Mouse (Mus musculus): Measurements from ENCODE around the gene Lrp5. TPM values are rescaled to one million over a fixed set of nuclear protein-coding genes. Genes with fewer than 3 reads are reported as not detected.
A peak's percentile ranks its signal among the peaks of the same experiment; 100 is the strongest.

The Lrp5 gene
- 3.2 and 3.8 TPM in 2 replicates for polyA plus RNA-seq (2014; fragmentation: Nextera tagmentation; extraction: Ambion mirVana)

GRCm38 (mm10) chr19:3686215-3686894, at the start of gene Lrp5:
TSS of gene Lrp5 (minus strand) at chr19:3686564.
- Histone ChIP-seq H3K4me1 (ENCODE audit: control insufficient read depth, insufficient read depth, low read length) (peaks cover 15% of the 10 kb centered on the region), H3K27me3 (ENCODE audit: control insufficient read depth, insufficient read depth, low read length) (no peaks in the 10 kb centered on the region; the same call in 1 of the 2 replicates), H3K4me3 (ENCODE audit: low read depth, low read length) (peak within 1 kb of the TSS; percentile 94), H3K36me3 (ENCODE audit: control insufficient read depth, insufficient read depth, low read length) (no peaks in the 10 kb centered on the region), H3K27ac (ENCODE audit: low read depth, low read length) (no peak within 1 kb of the TSS), H3K4me2 (ENCODE audit: low read depth) (peak within 1 kb of the TSS; percentile 94), H3K9me3 (ENCODE audit: control insufficient read depth, low read length) (no peaks in the 10 kb centered on the region), H3K9ac (ENCODE audit: low read length) (peak within 1 kb of the TSS; percentile 86)
- 1% methylated on average over 58 of the region's 83 CpGs for WGBS
- no peak for ATAC-seq (ENCODE audit: insufficient read depth, low FRiP score, low TSS enrichment)
- DNase-seq (ENCODE audit: low spot score) = peak; percentile 50

- 91% methylated on average over 3 of the region's 3 CpGs for WGBS
- no peak overlapping the region for H3K4me2 ChIP-seq (ENCODE audit: low read depth)
- ATAC-seq (ENCODE audit: insufficient read depth, low FRiP score, low TSS enrichment) = no peak
Observed at GRCm38 (mm10) chr19:3736001-3736400, 49.6 kb upstream of the Lrp5 start.

GRCm38 (mm10) chr19:3730781-3731646, 44.6 kb upstream of the Lrp5 start:
- Histone ChIP-seq H3K4me3 (ENCODE audit: low read depth, low read length) (no peak overlapping the region), H3K4me1 (ENCODE audit: control insufficient read depth, insufficient read depth, low read length) (no peaks in the 10 kb centered on the region), H3K4me2 (ENCODE audit: low read depth) (no peak overlapping the region), H3K27me3 (ENCODE audit: control insufficient read depth, insufficient read depth, low read length) (no peaks in the 10 kb centered on the region), H3K9me3 (ENCODE audit: control insufficient read depth, low read length) (no peaks in the 10 kb centered on the region), H3K36me3 (ENCODE audit: control insufficient read depth, insufficient read depth, low read length) (no peaks in the 10 kb centered on the region), H3K27ac (ENCODE audit: low read depth, low read length) (no peak overlapping the region), H3K9ac (ENCODE audit: low read length) (no peak overlapping the region)
- no peak for DNase-seq (ENCODE audit: low spot score)
- WGBS = 86% methylated on average over 7 of the region's 7 CpGs
- ATAC-seq (ENCODE audit: insufficient read depth, low FRiP score, low TSS enrichment) = no peak

More at GRCm38 (mm10) chr19:3736001-3736400, 49.6 kb upstream of the Lrp5 start:
- H3K4me1 ChIP-seq (ENCODE audit: control insufficient read depth, insufficient read depth, low read length) = no peaks in the 10 kb centered on the region
- H3K36me3 ChIP-seq (ENCODE audit: control insufficient read depth, insufficient read depth, low read length) = no peaks in the 10 kb centered on the region
- H3K9ac ChIP-seq (ENCODE audit: low read length) = no peak overlapping the region
- no peak for DNase-seq (ENCODE audit: low spot score)
- H3K9me3 ChIP-seq (ENCODE audit: control insufficient read depth, low read length) = no peaks in the 10 kb centered on the region
- H3K27ac ChIP-seq (ENCODE audit: low read depth, low read length) = no peak overlapping the region
- H3K4me3 ChIP-seq (ENCODE audit: low read depth, low read length) = no peak overlapping the region
- H3K27me3 ChIP-seq (ENCODE audit: control insufficient read depth, insufficient read depth, low read length) = no peaks in the 10 kb centered on the region

GRCm38 (mm10) chr19:3728901-3729300, 42.5 kb upstream of the Lrp5 start:
- Histone ChIP-seq H3K27ac (ENCODE audit: low read depth, low read length) (no peak overlapping the region), H3K4me1 (ENCODE audit: control insufficient read depth, insufficient read depth, low read length) (no peaks in the 10 kb centered on the region), H3K36me3 (ENCODE audit: control insufficient read depth, insufficient read depth, low read length) (no peaks in the 10 kb centered on the region), H3K27me3 (ENCODE audit: control insufficient read depth, insufficient read depth, low read length) (no peaks in the 10 kb centered on the region), H3K9ac (ENCODE audit: low read length) (no peak overlapping the region), H3K9me3 (ENCODE audit: control insufficient read depth, low read length) (no peaks in the 10 kb centered on the region), H3K4me3 (ENCODE audit: low read depth, low read length) (no peak overlapping the region), H3K4me2 (ENCODE audit: low read depth) (no peak overlapping the region)
- no peak for DNase-seq (ENCODE audit: low spot score)
- WGBS = 62% methylated on average over 2 of the region's 2 CpGs
- no peak for ATAC-seq (ENCODE audit: insufficient read depth, low FRiP score, low TSS enrichment)

GRCm38 (mm10) chr19:3724779-3725178, 38.4 kb upstream of the Lrp5 start:
- Histone ChIP-seq H3K4me3 (ENCODE audit: low read depth, low read length) (no peak overlapping the region), H3K27ac (ENCODE audit: low read depth, low read length) (no peak overlapping the region), H3K27me3 (ENCODE audit: control insufficient read depth, insufficient read depth, low read length) (no peaks in the 10 kb centered on the region), H3K9ac (ENCODE audit: low read length) (no peak overlapping the region), H3K9me3 (ENCODE audit: control insufficient read depth, low read length) (no peaks in the 10 kb centered on the region), H3K4me2 (ENCODE audit: low read depth) (no peak overlapping the region), H3K36me3 (ENCODE audit: control insufficient read depth, insufficient read depth, low read length) (no peaks in the 10 kb centered on the region), H3K4me1 (ENCODE audit: control insufficient read depth, insufficient read depth, low read length) (no peaks in the 10 kb centered on the region)
- no peak for ATAC-seq (ENCODE audit: insufficient read depth, low FRiP score, low TSS enrichment)
- WGBS = 27% methylated on average over 1 of the region's 1 CpGs
- peak; percentile 43 for DNase-seq (ENCODE audit: low spot score)

GRCm38 (mm10) chr19:3723904-3724303, 37.5 kb upstream of the Lrp5 start:
- Histone ChIP-seq H3K27me3 (ENCODE audit: control insufficient read depth, insufficient read depth, low read length) (no peaks in the 10 kb centered on the region), H3K4me1 (ENCODE audit: control insufficient read depth, insufficient read depth, low read length) (no peaks in the 10 kb centered on the region; the same call in 1 of the 2 replicates), H3K36me3 (ENCODE audit: control insufficient read depth, insufficient read depth, low read length) (no peaks in the 10 kb centered on the region), H3K4me2 (ENCODE audit: low read depth) (no peak overlapping the region), H3K9me3 (ENCODE audit: control insufficient read depth, low read length) (no peaks in the 10 kb centered on the region), H3K4me3 (ENCODE audit: low read depth, low read length) (no peak overlapping the region), H3K27ac (ENCODE audit: low read depth, low read length) (no peak overlapping the region), H3K9ac (ENCODE audit: low read length) (no peak overlapping the region)
- WGBS = 79% methylated on average over 4 of the region's 4 CpGs
- ATAC-seq (ENCODE audit: insufficient read depth, low FRiP score, low TSS enrichment) (no peak), DNase-seq (ENCODE audit: low spot score) (no peak)

GRCm38 (mm10) chr19:3723170-3723569, 36.8 kb upstream of the Lrp5 start:
- Histone ChIP-seq H3K9ac (ENCODE audit: low read length) (no peak overlapping the region), H3K27me3 (ENCODE audit: control insufficient read depth, insufficient read depth, low read length) (no peaks in the 10 kb centered on the region), H3K4me2 (ENCODE audit: low read depth) (no peak overlapping the region), H3K36me3 (ENCODE audit: control insufficient read depth, insufficient read depth, low read length) (peaks cover 3% of the 10 kb centered on the region; the same call in 1 of the 2 replicates), H3K9me3 (ENCODE audit: control insufficient read depth, low read length) (no peaks in the 10 kb centered on the region), H3K4me3 (ENCODE audit: low read depth, low read length) (no peak overlapping the region), H3K27ac (ENCODE audit: low read depth, low read length) (no peak overlapping the region), H3K4me1 (ENCODE audit: control insufficient read depth, insufficient read depth, low read length) (no peaks in the 10 kb centered on the region; the same call in 1 of the 2 replicates)
- ATAC-seq (ENCODE audit: insufficient read depth, low FRiP score, low TSS enrichment) (no peak), DNase-seq (ENCODE audit: low spot score) (no peak)
- 91% methylated on average over 9 of the region's 9 CpGs for WGBS

- H3K27me3 ChIP-seq (ENCODE audit: control insufficient read depth, insufficient read depth, low read length) = no peaks in the 10 kb centered on the region
- peak overlapping the region; percentile 21 for H3K4me3 ChIP-seq (ENCODE audit: low read depth, low read length)
- H3K4me2 ChIP-seq (ENCODE audit: low read depth) = peak overlapping the region; percentile 58
- H3K9ac ChIP-seq (ENCODE audit: low read length) = peak overlapping the region; percentile 20
- peak; percentile 70 for DNase-seq (ENCODE audit: low spot score)
- no peaks in the 10 kb centered on the region for H3K9me3 ChIP-seq (ENCODE audit: control insufficient read depth, low read length)
- peak; percentile 35; the same call in 1 of the 2 replicates for ATAC-seq (ENCODE audit: insufficient read depth, low FRiP score, low TSS enrichment)
- H3K36me3 ChIP-seq (ENCODE audit: control insufficient read depth, insufficient read depth, low read length) = peaks cover 13% of the 10 kb centered on the region
- H3K27ac ChIP-seq (ENCODE audit: low read depth, low read length) = no peak overlapping the region
- WGBS = 4% methylated on average over 27 of the region's 27 CpGs
- no peaks in the 10 kb centered on the region; the same call in 1 of the 2 replicates for H3K4me1 ChIP-seq (ENCODE audit: control insufficient read depth, insufficient read depth, low read length)
Observed at GRCm38 (mm10) chr19:3719362-3719891, 33.1 kb upstream of the Lrp5 start.
